Mouse (Mus musculus) thymus, adult 2 months (tissue): ENCODE data around the gene Cyp4f14. TPM values are rescaled to one million over a fixed set of nuclear protein-coding genes. Genes with fewer than 3 reads are reported as not detected.
A peak's percentile ranks its signal among the peaks of the same experiment; 100 is the strongest.

Source experiments
- DNase-seq: peaks from one replicate; pipeline ENCODE4 v3.0.0; 2021
- H3K27ac ChIP-seq: fragments of 200-500 bp; 2 replicates; pipeline ENCODE4 v1.5.1; 2012; ENCODE audit warnings: low read length, control low read depth; ENCODE audit not compliant: control insufficient read depth, insufficient read depth
- H3K27me3 ChIP-seq: fragments of 200-500 bp; 2 replicates; pipeline ENCODE4 v1.6.1; 2012; ENCODE audit warnings: mild to moderate bottlenecking, low read length, moderate library complexity, mixed read lengths; ENCODE audit not compliant: control insufficient read depth, insufficient read depth
- H3K36me3 ChIP-seq: fragments of 200-500 bp; 2 replicates; pipeline ENCODE4 v1.6.1; 2012; ENCODE audit warnings: mild to moderate bottlenecking, low read length, moderate library complexity; ENCODE audit not compliant: control insufficient read depth, insufficient read depth
- H3K4me1 ChIP-seq: fragments of 200-500 bp; replicated peaks from 2 replicates; pipeline ENCODE4 v1.6.1; 2012; ENCODE audit warnings: low read length; ENCODE audit not compliant: control insufficient read depth, insufficient read depth
- H3K4me3 ChIP-seq: fragments of 200-500 bp; 2 replicates; pipeline ENCODE4 v1.5.1; 2012; ENCODE audit warnings: mild to moderate bottlenecking, low read length, control low read depth, moderate library complexity; ENCODE audit not compliant: control insufficient read depth, insufficient read depth
- CTCF ChIP-seq: fragments of 200-500 bp; IDR thresholded peaks from 2 replicates; pipeline ENCODE4 v1.5.1; 2012; ENCODE audit warnings: mild to moderate bottlenecking, control low read depth, low read length, moderate library complexity, borderline replicate concordance; ENCODE audit not compliant: control insufficient read depth, poor library complexity, insufficient read depth; ENCODE audit errors: extremely low read depth
- POLR2A ChIP-seq: fragments of 200-500 bp; IDR thresholded peaks from 2 replicates; pipeline ENCODE4 v1.6.1; 2012; ENCODE audit warnings: mild to moderate bottlenecking, low read length, control low read depth, moderate library complexity; ENCODE audit not compliant: control insufficient read depth, poor library complexity, insufficient read depth; ENCODE audit errors: extremely low read depth
- WGBS: fragments of 180-500 bp; shearing (Covaris S2); methylation state at CpG from one replicate; pipeline ENCODE4 v1.1.7; 2018; 5-methylcytosine and 5-hydroxymethylcytosine counted together
- polyA plus RNA-seq: library from polyadenylated mRNA; depleted of rRNA; stranded (reverse); fragments of >200 nt; gene quantifications from 2 replicates; pipeline ENCODE4 v1.2.3, GENCODE M21; 2012

Cyp4f14 gene
- polyA plus RNA-seq, 1 experiment = 0.23 TPM

DNA sequence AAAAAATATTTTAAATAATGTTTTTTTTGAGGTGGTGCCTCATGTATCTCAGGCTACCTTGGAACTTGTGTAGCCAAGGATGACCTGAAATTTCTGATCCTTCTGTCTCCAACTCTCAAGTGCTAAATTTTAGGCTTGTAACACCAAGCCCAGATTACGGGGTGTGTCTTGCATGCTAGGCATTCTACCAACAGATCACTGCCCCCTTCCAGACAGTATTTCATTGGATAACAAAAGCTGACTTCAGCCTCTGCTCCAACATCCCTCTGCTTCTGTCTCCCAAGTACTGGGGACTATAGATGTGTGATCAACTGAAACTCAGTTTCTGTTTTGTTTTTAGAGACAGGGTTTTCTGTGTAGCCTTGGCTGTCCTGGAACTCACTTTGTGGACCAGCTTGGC, 6.5 kb upstream of the Cyp4f14 start:
- no peak overlapping the region for H3K27ac ChIP-seq
- 95% methylated on average over 1 of the region's 1 CpGs for WGBS
- no peaks in the 10 kb centered on the region for H3K27me3 ChIP-seq
- peaks cover 7% of the 10 kb centered on the region for H3K4me1 ChIP-seq
- DNase-seq = no peak
- no peaks in the 10 kb centered on the region for H3K36me3 ChIP-seq
- TF ChIP-seq POLR2A (no peak), CTCF (no peak)
- H3K4me3 ChIP-seq = no peak overlapping the region

DNA sequence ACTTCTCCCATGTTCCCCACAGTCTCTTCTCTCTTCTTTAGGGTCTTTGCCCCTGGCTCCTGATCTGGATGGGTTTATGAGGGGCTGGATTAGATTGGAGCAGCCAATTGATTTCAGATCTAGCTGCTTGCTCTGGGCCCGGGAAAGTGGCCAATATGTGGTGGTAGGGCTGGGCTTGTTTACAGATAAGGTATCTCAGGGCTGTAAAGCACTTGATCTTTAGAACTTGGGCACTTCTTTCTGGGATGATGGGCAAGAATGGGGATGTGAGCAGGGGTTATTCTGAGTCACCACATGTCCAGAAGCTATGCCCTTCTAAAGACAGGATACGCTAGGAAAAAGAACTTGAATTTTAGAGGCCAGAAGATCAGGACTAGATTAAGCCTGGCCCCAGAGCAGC, 2.0 kb upstream of the Cyp4f14 start:
- DNase-seq = no peak
- 55% methylated on average over 2 of the region's 2 CpGs for WGBS
- Histone ChIP-seq H3K36me3 (no peaks in the 10 kb centered on the region), H3K4me1 (no peaks in the 10 kb centered on the region), H3K27ac (no peak overlapping the region), H3K27me3 (no peaks in the 10 kb centered on the region), H3K4me3 (no peak overlapping the region)
- TF ChIP-seq CTCF (no peak), POLR2A (no peak)

GRCm38 (mm10) chr17:32916075-32916474, 1.1 kb downstream of the Cyp4f14 start:
- Histone ChIP-seq H3K27me3 (no peaks in the 10 kb centered on the region), H3K27ac (no peak overlapping the region), H3K4me1 (no peaks in the 10 kb centered on the region), H3K36me3 (no peaks in the 10 kb centered on the region), H3K4me3 (no peak overlapping the region)
- 18% methylated on average over 1 of the region's 1 CpGs for WGBS
- TF ChIP-seq CTCF = no peak
- no peak for TF ChIP-seq POLR2A
- no peak for DNase-seq

DNA sequence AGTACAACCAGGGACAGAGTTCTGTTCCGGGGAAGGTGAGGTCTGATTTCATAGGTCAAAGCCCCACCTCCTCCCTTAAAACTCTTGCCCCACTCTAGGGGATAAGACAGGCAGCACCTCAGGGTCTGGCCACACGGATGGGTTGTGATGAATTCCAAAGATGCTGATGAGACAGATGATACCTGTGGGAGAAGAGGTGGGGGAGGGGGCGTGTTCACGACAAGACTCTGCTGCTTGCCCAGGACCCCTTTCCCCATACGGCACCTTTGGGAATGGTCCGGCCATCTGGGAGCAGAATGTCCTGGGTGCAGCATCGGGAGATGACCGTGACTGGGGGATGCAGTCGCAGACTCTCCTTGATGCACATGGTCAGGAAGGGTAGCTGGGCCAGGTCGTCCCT, 11.0 kb downstream of the Cyp4f14 start:
- no peaks in the 10 kb centered on the region for H3K4me1 ChIP-seq
- H3K36me3 ChIP-seq = no peaks in the 10 kb centered on the region
- no peak overlapping the region for H3K27ac ChIP-seq
- no peak overlapping the region for H3K4me3 ChIP-seq
- DNase-seq = no peak
- WGBS = 84% methylated on average over 10 of the region's 10 CpGs
- TF ChIP-seq CTCF (no peak), POLR2A (no peak)
- no peaks in the 10 kb centered on the region for H3K27me3 ChIP-seq

DNA sequence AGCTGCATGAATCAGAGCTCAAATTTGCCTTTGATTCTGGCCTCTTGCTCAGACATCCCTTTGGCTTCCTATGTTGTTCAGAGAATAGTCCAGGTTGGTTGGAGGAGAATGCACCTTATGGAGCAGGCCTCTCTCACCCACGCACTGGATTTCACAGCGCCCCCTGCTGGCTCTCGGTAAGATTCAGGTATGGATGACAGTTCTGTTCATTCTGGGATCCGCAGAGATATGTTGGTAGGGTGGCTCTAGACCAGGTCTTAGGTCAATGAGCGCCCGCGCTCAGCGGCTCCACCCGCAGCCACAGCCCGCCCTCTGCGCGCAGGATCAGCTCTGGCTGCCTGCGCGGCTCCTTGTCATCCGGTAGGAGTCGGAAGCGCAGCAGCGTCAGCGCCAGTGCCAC, 11.9 kb downstream of the Cyp4f14 start:
- Histone ChIP-seq H3K36me3 (no peaks in the 10 kb centered on the region), H3K27me3 (no peaks in the 10 kb centered on the region), H3K4me3 (no peak overlapping the region), H3K27ac (no peak overlapping the region), H3K4me1 (no peaks in the 10 kb centered on the region)
- DNase-seq = peak; percentile 59
- 18% methylated on average over 19 of the region's 19 CpGs for WGBS
- TF ChIP-seq CTCF = peak; percentile 28; the same call in 1 of the 2 replicates
- no peak for TF ChIP-seq POLR2A

DNA sequence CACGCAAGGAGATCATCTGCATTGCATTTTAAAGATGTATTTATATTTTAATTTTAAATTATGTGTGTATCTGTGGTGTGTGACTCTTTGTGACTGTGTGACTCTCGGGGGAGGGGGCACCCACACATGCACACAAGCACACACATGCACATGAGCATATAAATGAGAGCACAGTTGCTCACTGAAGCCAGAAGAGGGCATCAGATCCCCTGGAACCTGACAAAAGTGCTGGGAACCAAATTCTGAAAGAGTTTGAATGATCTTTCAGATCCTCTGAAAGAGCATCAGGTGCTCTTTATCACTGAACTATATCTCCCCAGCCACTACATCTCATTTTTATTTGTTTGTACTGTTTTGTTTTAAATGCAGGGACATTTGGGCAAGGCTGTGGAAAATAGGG, 12.7 kb downstream of the Cyp4f14 start:
- Histone ChIP-seq H3K27me3 (no peaks in the 10 kb centered on the region), H3K4me1 (no peaks in the 10 kb centered on the region), H3K4me3 (no peak overlapping the region), H3K27ac (no peak overlapping the region), H3K36me3 (no peaks in the 10 kb centered on the region)
- TF ChIP-seq POLR2A = no peak
- no peak for TF ChIP-seq CTCF
- peak; percentile 15 for DNase-seq
- 52% methylated on average over 2 of the region's 2 CpGs for WGBS

- Histone ChIP-seq H3K27ac (no peak overlapping the region), H3K36me3 (no peaks in the 10 kb centered on the region), H3K27me3 (no peaks in the 10 kb centered on the region), H3K4me1 (no peaks in the 10 kb centered on the region), H3K4me3 (no peak overlapping the region)
- 88% methylated on average over 1 of the region's 1 CpGs for WGBS
- TF ChIP-seq CTCF = no peak
- TF ChIP-seq POLR2A = no peak
- DNase-seq = no peak
Measured at GRCm38 (mm10) chr17:32901751-32902525, 15.2 kb downstream of the Cyp4f14 start.
